Mouse (Mus musculus): ENCODE results near the gene Lmod1.

Gene Lmod1

GRCm38 (mm10) chr1:135410967-135411366 lies 86.4 kb downstream of the Lmod1 start:
- DNase-seq (ENCODE audit: low read depth, low spot score): no peak

GRCm38 (mm10) chr1:135412130-135412529 lies 87.5 kb downstream of the Lmod1 start:
- no peak for DNase-seq (ENCODE audit: low read depth, low spot score)

GRCm38 (mm10) chr1:135413996-135414395 lies 89.4 kb downstream of the Lmod1 start:
- no peak for DNase-seq (ENCODE audit: low read depth, low spot score)
